Mouse (Mus musculus) intestine, postnatal 0 days (tissue): ENCODE measurements at regions not wholly inside any gene's neighbourhood (a gene's known extent, or its start where the extent isn't known, plus 50 kb on each side); places are given as distances from the start of the nearest gene placed in this dataset.

Source experiments
- ATAC-seq: fragments of 200-750 bp; cut with Nextera tagmentation; 2 replicates; pipeline ENCODE4 v1.8.0; 2017; ENCODE audit warnings: mild to moderate bottlenecking, moderate TSS enrichment, moderate library complexity
- H3K27ac ChIP-seq: fragments of 300-500 bp; sonication (generic); 2 replicates; pipeline ENCODE4 v1.5.1; 2014; ENCODE audit warnings: mild to moderate bottlenecking, low read depth, low read length, moderate library complexity
- H3K27me3 ChIP-seq: fragments of 300-500 bp; sonication (generic); replicated peaks from 2 replicates; pipeline ENCODE4 v1.6.1; 2014; ENCODE audit warnings: low read length, mixed read lengths; ENCODE audit not compliant: control insufficient read depth, insufficient read depth
- H3K36me3 ChIP-seq: fragments of 300-500 bp; sonication (generic); 2 replicates; pipeline ENCODE4 v1.6.1; 2014; ENCODE audit warnings: mild to moderate bottlenecking, moderate library complexity; ENCODE audit not compliant: control insufficient read depth, insufficient read depth
- H3K4me1 ChIP-seq: fragments of 300-500 bp; sonication (generic); replicated peaks from 2 replicates; pipeline ENCODE4 v1.6.1; 2014; ENCODE audit warnings: antibody characterized with exemption, low read length, mixed read lengths; ENCODE audit not compliant: control insufficient read depth, insufficient read depth
- H3K4me2 ChIP-seq: fragments of 300-500 bp; sonication (generic); replicated peaks from 2 replicates; pipeline ENCODE4 v1.6.1; 2014; ENCODE audit warnings: low read depth, mild to moderate bottlenecking, moderate library complexity
- H3K4me3 ChIP-seq: fragments of 300-500 bp; sonication (generic); 2 replicates; pipeline ENCODE4 v1.5.1; 2014; ENCODE audit warnings: low read depth, low read length
- H3K9ac ChIP-seq: fragments of 300-500 bp; sonication (generic); 2 replicates; pipeline ENCODE4 v1.6.1; 2014; ENCODE audit warnings: mild to moderate bottlenecking, low read depth, low read length
- H3K9me3 ChIP-seq: fragments of 300-500 bp; sonication (generic); 2 replicates; pipeline ENCODE4 v1.6.1; 2016; ENCODE audit warnings: mixed run types; ENCODE audit not compliant: control insufficient read depth
- CTCF ChIP-seq: sonication (generic); IDR thresholded peaks from 2 replicates; pipeline ENCODE4 v1.5.1; 2016; ENCODE audit warnings: low read depth, mild to moderate bottlenecking, control low read depth, antibody characterized with exemption, moderate library complexity
- whole genome bisulfite sequencing: fragments of 180-500 bp; shearing (Covaris S2); extraction: QIAGEN DNeasy Blood & Tissue Kit; methylation state at CpG from one replicate; pipeline ENCODE4 v1.1.7; 2014; 5-methylcytosine and 5-hydroxymethylcytosine counted together

- Histone ChIP-seq H3K4me2 (no peak overlapping the region), H3K4me3 (no peak overlapping the region), H3K9me3 (no peaks in the 10 kb centered on the region), H3K4me1 (no peaks in the 10 kb centered on the region), H3K27me3 (no peaks in the 10 kb centered on the region), H3K36me3 (no peaks in the 10 kb centered on the region), H3K27ac (no peak overlapping the region), H3K9ac (no peak overlapping the region)
- ATAC-seq = no peak
- 67% methylated on average over 1 of the region's 1 CpGs for WGBS
- no peak for TF ChIP-seq CTCF
Observed at GRCm38 (mm10) chr1:169033517-169033916, 497.7 kb downstream of the Nuf2 start.

- 64% methylated on average over 8 of the region's 8 CpGs for WGBS
- H3K9me3 ChIP-seq = no peaks in the 10 kb centered on the region
- no peaks in the 10 kb centered on the region for H3K4me1 ChIP-seq
- no peak for ATAC-seq
- TF ChIP-seq CTCF = no peak
- H3K4me2 ChIP-seq = no peak overlapping the region
- no peaks in the 10 kb centered on the region for H3K36me3 ChIP-seq
- no peaks in the 10 kb centered on the region for H3K27me3 ChIP-seq
- no peak overlapping the region for H3K27ac ChIP-seq
- no peak overlapping the region for H3K4me3 ChIP-seq
- no peak overlapping the region for H3K9ac ChIP-seq
Observed at GRCm38 (mm10) chr1:169031849-169032542, 499.3 kb downstream of the Nuf2 start.

- Histone ChIP-seq H3K4me2 (no peak overlapping the region), H3K36me3 (no peaks in the 10 kb centered on the region), H3K27me3 (no peaks in the 10 kb centered on the region), H3K4me1 (no peaks in the 10 kb centered on the region), H3K4me3 (no peak overlapping the region), H3K9ac (no peak overlapping the region), H3K9me3 (no peaks in the 10 kb centered on the region), H3K27ac (no peak overlapping the region)
- ATAC-seq = no peak
- no peak for TF ChIP-seq CTCF
- WGBS = 72% methylated on average over 6 of the region's 6 CpGs
Observed at GRCm38 (mm10) chr1:169027706-169028105, 503.6 kb downstream of the Nuf2 start.

GRCm38 (mm10) chr1:169027241-169027640 lies 504.0 kb downstream of the Nuf2 start:
- Histone ChIP-seq H3K36me3 (no peaks in the 10 kb centered on the region), H3K9me3 (no peaks in the 10 kb centered on the region), H3K27ac (no peak overlapping the region), H3K4me3 (no peak overlapping the region), H3K4me2 (no peak overlapping the region), H3K4me1 (no peaks in the 10 kb centered on the region), H3K9ac (no peak overlapping the region), H3K27me3 (no peaks in the 10 kb centered on the region)
- no peak for TF ChIP-seq CTCF
- ATAC-seq = no peak
- 88% methylated on average over 3 of the region's 3 CpGs for WGBS

GRCm38 (mm10) chr1:169024531-169024930 lies 506.7 kb downstream of the Nuf2 start:
- H3K4me1 ChIP-seq = no peaks in the 10 kb centered on the region
- no peak for ATAC-seq
- H3K4me2 ChIP-seq = no peak overlapping the region
- H3K36me3 ChIP-seq = no peaks in the 10 kb centered on the region
- no peak overlapping the region for H3K27ac ChIP-seq
- H3K9ac ChIP-seq = no peak overlapping the region
- no peaks in the 10 kb centered on the region for H3K27me3 ChIP-seq
- 64% methylated on average over 4 of the region's 4 CpGs for WGBS
- H3K9me3 ChIP-seq = no peaks in the 10 kb centered on the region
- H3K4me3 ChIP-seq = no peak overlapping the region
- no peak for TF ChIP-seq CTCF

GRCm38 (mm10) chr1:168991506-168992244 lies 539.6 kb downstream of the Nuf2 start:
- Histone ChIP-seq H3K36me3 (no peaks in the 10 kb centered on the region), H3K9me3 (no peaks in the 10 kb centered on the region), H3K27me3 (no peaks in the 10 kb centered on the region), H3K9ac (no peak overlapping the region), H3K4me1 (no peaks in the 10 kb centered on the region), H3K4me2 (no peak overlapping the region), H3K27ac (no peak overlapping the region), H3K4me3 (no peak overlapping the region)
- 83% methylated on average over 14 of the region's 14 CpGs for WGBS
- no peak for ATAC-seq
- no peak for TF ChIP-seq CTCF
